Mouse (Mus musculus) effector memory CD4-positive, alpha-beta T cell, adult 7 months (primary cell): ENCODE data around the gene Mt2. TPM values are rescaled to one million over a fixed set of nuclear protein-coding genes. Genes with fewer than 3 reads are reported as not detected.

ENCODE experiments used
- polyA plus RNA-seq: library from polyadenylated mRNA; unstranded; fragments of 100-300 nt; shearing (Covaris generic); gene quantifications from one replicate; pipeline ENCODE4 v1.2.1, GENCODE M21; 2017

The Mt2 gene
- 8.0 TPM for polyA plus RNA-seq

GRCm38 (mm10) chr8:94172075-94172808 is at the start of gene Mt2:
Gene Mt2 (plus strand): TSS chr8:94172664.

GRCm38 (mm10) chr8:94136933-94137332 is 35.5 kb upstream of the Mt2 start, which contains the start of gene Mt4:
Gene Mt4 (plus strand): TSS chr8:94137197.

GRCm38 (mm10) chr8:94152513-94153300 is 19.8 kb upstream of the Mt2 start, which contains the start of gene Mt3:
Gene Mt3 (plus strand): TSS chr8:94152607.

GRCm38 (mm10) chr8:94178857-94179712 is 6.6 kb downstream of the Mt2 start, which contains the start of gene Mt1:
Gene Mt1 (plus strand): TSS chr8:94179082.

GRCm38 (mm10) chr8:94214252-94215173 is 42.0 kb downstream of the Mt2 start, which contains the start of gene Nup93:
Gene Nup93 (plus strand): TSS chr8:94214564.

Other genes starting within 250 kb of the Mt2 start
- 146 TPM for gene Amfr, start 159.8 kb upstream of the Mt2 start, polyA plus RNA-seq
- gene Nudt21, start 135.6 kb upstream of the Mt2 start, polyA plus RNA-seq = 125 TPM
- 12.9 TPM for gene Ogfod1, start 135.5 kb upstream of the Mt2 start, polyA plus RNA-seq
- 8.4 TPM for gene Bbs2, start 73.7 kb upstream of the Mt2 start, polyA plus RNA-seq
- gene Mt4, start 35.5 kb upstream of the Mt2 start, polyA plus RNA-seq = not detected
- 2.0 TPM for gene Mt3, start 20.1 kb upstream of the Mt2 start, polyA plus RNA-seq
- gene Mt1, start 6.4 kb downstream of the Mt2 start, polyA plus RNA-seq = 59.8 TPM
- gene Nup93, start 41.9 kb downstream of the Mt2 start, polyA plus RNA-seq = 37.0 TPM
- 0.23 TPM for gene Slc12a3, start 156.5 kb downstream of the Mt2 start, polyA plus RNA-seq
- gene Herpud1, start 213.8 kb downstream of the Mt2 start, polyA plus RNA-seq = 244 TPM